Mouse (Mus musculus) hindbrain, embryonic 11.5 days (tissue): ENCODE results near the gene Gm1043. TPM values are rescaled to one million over a fixed set of nuclear protein-coding genes. Genes with fewer than 3 reads are reported as not detected.
A peak's percentile ranks its signal among the peaks of the same experiment; 100 is the strongest.

Source experiments
- ATAC-seq: fragments of 200-750 bp; cut with Nextera tagmentation; 2 replicates; pipeline ENCODE4 v1.8.0; 2017; ENCODE audit warnings: mild to moderate bottlenecking, moderate TSS enrichment, moderate library complexity; ENCODE audit not compliant: low FRiP score
- DNase-seq: peaks from one replicate; pipeline ENCODE4 v3.0.0-alpha.2; 2015; ENCODE audit warnings: low spot score
- H3K27ac ChIP-seq: fragments of 300-500 bp; sonication (generic); 2 replicates; pipeline ENCODE4 v1.5.1; 2014; ENCODE audit warnings: mild to moderate bottlenecking, low read depth, low read length
- H3K27me3 ChIP-seq: fragments of 300-500 bp; sonication (generic); 2 replicates; pipeline ENCODE4 v1.6.1; 2014; ENCODE audit warnings: mild to moderate bottlenecking, low read length, moderate library complexity, mixed read lengths; ENCODE audit not compliant: control insufficient read depth, insufficient read depth
- H3K36me3 ChIP-seq: fragments of 300-500 bp; sonication (generic); 2 replicates; pipeline ENCODE4 v1.6.1; 2014; ENCODE audit warnings: mild to moderate bottlenecking, low read length, moderate library complexity, mixed read lengths; ENCODE audit not compliant: control insufficient read depth, insufficient read depth
- H3K4me1 ChIP-seq: fragments of 300-500 bp; sonication (generic); replicated peaks from 2 replicates; pipeline ENCODE4 v1.6.1; 2014; ENCODE audit warnings: low read length, mixed read lengths; ENCODE audit not compliant: control insufficient read depth, insufficient read depth
- H3K4me2 ChIP-seq: fragments of 300-500 bp; sonication (generic); replicated peaks from 2 replicates; pipeline ENCODE4 v1.6.1; 2014; ENCODE audit warnings: mild to moderate bottlenecking, low read depth, low read length
- H3K4me3 ChIP-seq: fragments of 300-500 bp; sonication (generic); 2 replicates; pipeline ENCODE4 v1.5.1; 2014; ENCODE audit warnings: low read depth, low read length
- H3K9ac ChIP-seq: fragments of 300-500 bp; sonication (generic); 2 replicates; pipeline ENCODE4 v1.6.1; 2014; ENCODE audit warnings: low read depth, low read length
- H3K9me3 ChIP-seq: fragments of 300-500 bp; sonication (generic); 2 replicates; pipeline ENCODE4 v1.6.1; 2016; ENCODE audit warnings: low read length; ENCODE audit not compliant: control insufficient read depth
- WGBS: fragments of 180-500 bp; shearing (Covaris S2); extraction: QIAGEN DNeasy Blood & Tissue Kit; methylation state at CpG from one replicate; pipeline ENCODE4 v1.1.7; 2014; 5-methylcytosine and 5-hydroxymethylcytosine counted together
- polyA plus RNA-seq: library from polyadenylated mRNA; unstranded; fragments of >200 nt; fragmentation: Nextera tagmentation; extraction: Ambion mirVana; gene quantifications from 2 replicates; pipeline ENCODE4 v1.2.1, GENCODE M21; 2014

Gm1043 gene
- polyA plus RNA-seq, 1 experiment from 2014 or later, result 0.09 TPM

DNA sequence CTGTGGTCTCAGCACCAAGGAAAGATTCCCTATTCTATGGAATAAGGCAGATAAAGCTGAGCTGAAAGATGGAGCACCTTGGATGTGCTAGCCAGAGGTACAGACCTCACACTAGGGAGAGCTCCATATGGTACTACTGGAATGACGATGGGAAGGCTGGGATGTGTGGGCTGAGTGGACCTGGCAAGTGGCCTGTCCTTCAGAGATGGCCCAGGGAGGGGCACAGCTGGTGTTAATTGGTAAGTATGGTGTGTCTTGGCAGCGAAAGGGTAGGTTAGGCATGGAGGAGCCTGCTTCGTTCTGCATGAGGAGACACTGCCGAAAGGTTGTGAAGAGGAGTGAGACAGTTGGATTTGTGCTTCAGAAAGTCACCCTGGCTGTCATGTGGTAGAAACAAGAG lies 169.4 kb downstream of the Gm1043 start:
- no peak overlapping the region for H3K9ac ChIP-seq
- H3K36me3 ChIP-seq, result no peaks in the 10 kb centered on the region
- H3K4me2 ChIP-seq, result no peak overlapping the region
- DNase-seq (no peak), ATAC-seq (no peak)
- H3K4me3 ChIP-seq, result no peak overlapping the region
- peaks cover 8% of the 10 kb centered on the region; the same call in 1 of the 2 replicates for H3K4me1 ChIP-seq
- H3K27me3 ChIP-seq, result no peaks in the 10 kb centered on the region
- no peak overlapping the region for H3K27ac ChIP-seq
- no peaks in the 10 kb centered on the region for H3K9me3 ChIP-seq
- 88% methylated on average over 4 of the region's 4 CpGs for WGBS

GRCm38 (mm10) chr5:37256823-37257222 lies 171.7 kb downstream of the Gm1043 start:
- Histone ChIP-seq H3K36me3 (no peaks in the 10 kb centered on the region), H3K4me1 (peaks cover 6% of the 10 kb centered on the region), H3K9me3 (no peaks in the 10 kb centered on the region), H3K27me3 (no peaks in the 10 kb centered on the region), H3K4me2 (no peak overlapping the region), H3K9ac (no peak overlapping the region), H3K27ac (no peak overlapping the region), H3K4me3 (no peak overlapping the region)
- 65% methylated on average over 7 of the region's 7 CpGs for WGBS
- DNase-seq (no peak), ATAC-seq (no peak)

- Histone ChIP-seq H3K4me3 (no peak overlapping the region), H3K9ac (no peak overlapping the region), H3K27ac (no peak overlapping the region), H3K9me3 (no peaks in the 10 kb centered on the region), H3K27me3 (no peaks in the 10 kb centered on the region), H3K4me1 (peaks cover 7% of the 10 kb centered on the region), H3K4me2 (no peak overlapping the region), H3K36me3 (no peaks in the 10 kb centered on the region)
- DNase-seq (peak; percentile 57), ATAC-seq (no peak)
- WGBS, result 63% methylated on average over 5 of the region's 5 CpGs
Measured at GRCm38 (mm10) chr5:37257243-37257642, 172.1 kb downstream of the Gm1043 start.

DNA sequence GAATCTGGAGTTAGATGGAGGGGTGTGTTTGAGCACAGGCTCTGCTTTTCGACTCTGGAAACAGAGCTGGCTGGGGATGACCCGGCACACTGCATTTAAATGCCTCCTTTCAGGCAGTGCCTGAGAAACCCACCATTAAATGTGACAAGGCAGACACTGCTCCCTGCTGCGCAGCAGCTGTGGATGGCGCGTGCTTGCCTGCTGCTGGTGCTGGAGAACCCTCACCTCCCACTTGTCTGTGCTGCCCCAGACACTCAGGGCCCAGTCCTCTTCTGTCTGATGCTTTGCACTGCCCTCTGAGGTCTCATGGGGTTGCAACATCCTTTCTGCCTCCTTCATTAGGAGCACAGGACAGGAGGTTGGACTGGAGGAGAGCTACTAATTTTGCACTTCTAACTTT lies 176.6 kb downstream of the Gm1043 start:
- Histone ChIP-seq H3K27ac (no peak overlapping the region), H3K9me3 (no peaks in the 10 kb centered on the region), H3K9ac (no peak overlapping the region), H3K4me3 (no peak overlapping the region), H3K36me3 (no peaks in the 10 kb centered on the region), H3K4me2 (no peak overlapping the region), H3K4me1 (peaks cover 3% of the 10 kb centered on the region; the same call in 1 of the 2 replicates), H3K27me3 (no peaks in the 10 kb centered on the region)
- WGBS, result 64% methylated on average over 5 of the region's 5 CpGs
- ATAC-seq (0 out of 2 replicates have a peak, but pooled peaks have one; percentile 35), DNase-seq (no peak)

GRCm38 (mm10) chr5:37263816-37264215 lies 178.6 kb downstream of the Gm1043 start:
- WGBS, result 66% methylated on average over 6 of the region's 6 CpGs
- Histone ChIP-seq H3K27me3 (no peaks in the 10 kb centered on the region), H3K9ac (no peak overlapping the region), H3K9me3 (no peaks in the 10 kb centered on the region), H3K4me3 (no peak overlapping the region), H3K4me2 (no peak overlapping the region), H3K4me1 (peaks cover 3% of the 10 kb centered on the region; the same call in 1 of the 2 replicates), H3K36me3 (no peaks in the 10 kb centered on the region), H3K27ac (no peak overlapping the region)
- ATAC-seq, result no peak
- no peak for DNase-seq

Other genes with a start within 250 kb of the Gm1043 start
- gene Ppp2r2c, start 216.9 kb upstream of the Gm1043 start, polyA plus RNA-seq, result 1.9 and 3.3 TPM in 2 replicates
- 6.0 and 7.0 TPM in 2 replicates for gene Wfs1, start 96.2 kb upstream of the Gm1043 start, polyA plus RNA-seq
- 340 and 413 TPM in 2 replicates for gene Crmp1, start 156.6 kb downstream of the Gm1043 start, polyA plus RNA-seq